Mouse (Mus musculus) left cerebral cortex, adult 2 months (tissue): ENCODE measurements around the gene Tcf7l1. TPM values are rescaled to one million over a fixed set of nuclear protein-coding genes. Genes with fewer than 3 reads are reported as not detected.

Source experiments
- DNase-seq, 2 experiments: peaks; one replicate each; pipeline ENCODE4 v3.0.0; 2021 to 2022; ENCODE audit warnings: low spot score in 2 of 2, mixed read lengths in 1 of 2; ENCODE audit errors: extremely low spot score in 1 of 2
- H3K27ac ChIP-seq: fragments of 200-600 bp; 2 replicates; pipeline ENCODE4 v1.8.1; 2022
- H3K4me3 ChIP-seq: fragments of 200-600 bp; 2 replicates; pipeline ENCODE4 v1.8.1; 2022
- CTCF ChIP-seq: fragments of 200-600 bp; IDR thresholded peaks from 2 replicates; pipeline ENCODE4 v1.8.1; 2022; ENCODE audit warnings: antibody characterized with exemption, mild to moderate bottlenecking, moderate library complexity
- intact Hi-C: fragments of 180-260 bp; cut with DNase I; formaldehyde crosslinking; loops from one replicate; pipeline ENCODE4 v1.15.1; 2025
- total RNA-seq, 2 experiments: library from RNA; stranded (reverse); gene quantifications; 2 replicates each; pipeline ENCODE4 v1.2.3; 2021

Tcf7l1 gene
- total RNA-seq, 2 experiments from 2014 or later: 2.9 to 3.8 TPM

DNA sequence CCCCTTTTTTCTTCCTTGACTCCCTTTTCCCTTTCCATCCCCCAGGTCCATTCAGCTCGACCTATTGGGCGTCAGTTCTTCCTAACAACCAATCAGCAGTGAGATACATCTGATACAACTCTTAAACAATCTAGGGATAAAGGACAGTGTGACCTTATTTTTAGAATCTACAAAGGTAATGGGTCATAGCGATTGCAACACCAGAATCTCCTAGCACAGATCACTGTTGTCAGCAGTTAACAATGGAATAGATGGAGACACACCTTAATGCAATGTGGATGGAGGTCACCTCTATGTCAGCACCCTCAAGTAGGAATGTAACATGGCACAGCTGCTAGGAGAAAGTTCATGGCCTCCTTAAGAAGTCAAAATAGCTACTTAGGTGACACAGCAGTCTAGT lies 166.1 kb downstream of the Tcf7l1 start:
- intact Hi-C loops: no loop called here
- Histone ChIP-seq H3K27ac (no peak overlapping the region), H3K4me3 (no peak overlapping the region)

DNA sequence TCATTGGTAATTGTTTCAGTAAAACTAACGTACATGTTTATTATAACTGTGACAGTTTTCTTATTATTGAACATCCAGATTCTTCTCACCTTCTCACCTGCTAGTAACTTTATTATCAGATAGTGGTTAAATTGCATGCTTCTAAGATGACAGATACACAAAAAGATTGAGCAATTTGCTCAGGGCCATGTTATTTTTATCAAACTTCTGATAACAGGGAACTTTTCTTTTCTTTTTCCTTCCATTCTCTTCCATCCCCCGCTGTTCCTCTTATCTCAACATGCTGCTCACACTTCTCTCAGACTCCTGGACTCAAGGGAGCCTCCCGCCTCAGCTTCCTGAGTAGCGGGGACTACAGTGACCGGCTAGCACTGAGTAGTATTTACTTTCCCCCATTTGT lies 168.1 kb downstream of the Tcf7l1 start:
- DNase-seq: no peak
- intact Hi-C loops: no loop called here
- Histone ChIP-seq H3K27ac (no peak overlapping the region), H3K4me3 (no peak overlapping the region)
- no peak for TF ChIP-seq CTCF

More for the DNA sequence above, 166.1 kb downstream of the Tcf7l1 start:
- no peak for TF ChIP-seq CTCF
- DNase-seq: no peak

DNA sequence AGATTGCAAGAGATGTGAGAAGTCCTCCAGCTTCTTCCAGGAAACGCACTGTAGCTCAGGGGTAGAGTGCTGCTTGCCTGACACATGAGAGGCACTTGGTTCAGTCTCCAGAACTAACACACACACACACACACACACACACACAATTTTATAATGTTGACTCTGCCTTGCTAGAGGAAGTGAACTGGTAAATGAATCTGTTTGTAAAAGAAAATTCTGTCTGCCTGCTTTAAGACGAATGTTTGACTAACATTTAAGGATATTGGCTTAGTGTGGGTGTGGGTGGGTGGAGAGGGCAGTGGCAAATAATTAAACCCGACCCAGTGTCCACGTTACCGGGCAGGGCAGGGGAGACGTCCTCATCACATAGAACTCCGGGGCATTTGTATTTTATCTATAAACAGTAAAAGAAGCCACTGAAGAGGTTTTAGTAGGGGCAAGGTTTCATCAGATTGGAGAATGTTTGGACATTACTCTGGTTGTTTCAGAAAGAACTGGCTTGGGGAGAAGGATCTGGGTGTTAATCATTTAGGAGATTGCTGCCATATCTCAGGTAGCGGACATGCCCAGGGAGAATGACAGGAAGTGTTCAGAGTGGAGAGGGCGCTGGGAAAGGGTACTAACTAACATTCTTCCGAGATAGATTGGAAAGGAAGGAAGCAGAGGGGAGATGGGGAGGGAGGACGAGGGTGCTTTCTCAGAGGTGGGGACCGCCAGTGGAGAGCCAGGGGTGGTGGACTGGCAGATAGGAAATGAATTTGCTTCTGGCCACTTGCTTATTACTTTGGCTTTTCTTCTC lies 169.1 kb downstream of the Tcf7l1 start:
- no peak for DNase-seq
- Histone ChIP-seq H3K27ac (no peak overlapping the region), H3K4me3 (no peak overlapping the region)
- TF ChIP-seq CTCF: no peak
- intact Hi-C loops: no loop called here

- TF ChIP-seq CTCF: no peak
- intact Hi-C loops: no loop called here
- H3K27ac ChIP-seq: peak within 1 kb of the TSS; percentile 88
- peak; percentile 94 to 95 for DNase-seq
- peak within 1 kb of the TSS; percentile 73 for H3K4me3 ChIP-seq
Observed at GRCm38 (mm10) chr6:72616643-72617288, 172.3 kb downstream of the Tcf7l1 start, which contains the start of gene Tgoln1. TSS of gene Tgoln1 (minus strand) at chr6:72617000.

DNA sequence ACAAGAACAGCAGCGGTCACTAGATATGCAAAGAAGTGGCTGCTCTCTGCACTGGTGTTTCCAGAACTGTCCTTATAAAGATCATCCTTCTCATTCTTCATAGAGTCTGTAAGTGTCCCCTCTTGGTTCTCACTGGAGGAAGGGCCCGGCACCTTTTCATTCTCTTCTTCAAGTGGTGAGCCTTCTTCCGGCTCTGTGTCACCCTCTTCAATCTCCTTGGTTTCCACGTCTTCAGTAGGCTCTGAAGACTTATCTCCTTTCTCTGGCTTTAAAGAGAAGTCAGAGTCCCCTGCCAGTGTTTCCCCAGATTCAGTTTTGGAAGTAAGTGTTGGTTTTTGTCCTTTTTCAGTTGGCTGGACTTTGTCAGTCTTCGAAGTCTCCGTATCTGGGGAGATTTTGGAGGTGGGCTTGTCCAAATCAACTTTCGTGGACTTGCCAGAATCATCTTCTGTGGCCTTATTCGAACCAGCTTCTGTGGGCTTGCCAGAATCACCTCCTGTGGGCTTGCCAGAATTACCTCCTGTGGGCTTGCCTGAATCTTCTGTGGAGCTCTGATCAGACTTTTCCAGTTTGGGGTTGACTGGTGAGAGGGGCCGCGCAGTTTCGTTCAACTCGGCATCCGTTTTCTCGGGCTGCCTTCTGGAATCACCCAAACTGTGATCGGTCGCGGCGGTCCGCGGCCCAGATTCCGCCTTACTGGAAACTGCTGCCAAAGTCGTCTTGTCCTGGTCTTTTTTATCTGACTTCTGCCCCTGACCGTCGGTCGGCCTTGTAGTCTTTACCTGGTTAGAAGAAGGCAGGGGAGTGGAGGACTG lies 173.3 kb downstream of the Tcf7l1 start:
- DNase-seq: no peak
- TF ChIP-seq CTCF: no peak
- Histone ChIP-seq H3K27ac (peak overlapping the region; percentile 77), H3K4me3 (peak overlapping the region; percentile 73)
- intact Hi-C loops: no loop called here

DNA sequence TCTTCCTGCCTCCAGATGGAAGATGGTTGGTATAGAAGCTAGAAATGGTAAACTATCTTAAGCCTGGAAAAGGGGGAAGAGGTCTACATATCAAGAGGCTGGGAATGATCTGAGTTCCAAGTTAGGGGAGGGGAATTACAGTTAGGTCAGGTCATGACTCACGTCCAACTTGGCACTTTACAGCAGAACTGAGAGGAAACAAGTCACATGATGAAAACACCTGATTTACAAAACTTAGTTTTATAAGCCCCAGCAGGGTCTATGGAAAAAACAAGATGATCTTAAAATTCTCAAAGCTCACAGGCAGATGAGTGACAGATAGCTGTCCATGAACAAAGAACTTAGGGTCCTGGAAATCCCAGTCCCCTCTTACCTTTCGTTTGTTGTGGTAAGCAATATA lies 173.9 kb downstream of the Tcf7l1 start:
- no peak for TF ChIP-seq CTCF
- intact Hi-C loops: no loop called here
- peak overlapping the region; percentile 73 for H3K4me3 ChIP-seq

GRCm38 (mm10) chr6:72610261-72610660 lies 178.8 kb downstream of the Tcf7l1 start:
- intact Hi-C loops: no loop called here
- no peak overlapping the region for H3K27ac ChIP-seq
- TF ChIP-seq CTCF: no peak
- H3K4me3 ChIP-seq: no peak overlapping the region
- DNase-seq: no peak

More for the DNA sequence above, 173.9 kb downstream of the Tcf7l1 start:
- no peak for DNase-seq
- H3K27ac ChIP-seq: no peak overlapping the region

GRCm38 (mm10) chr6:72608662-72609184 lies 180.3 kb downstream of the Tcf7l1 start:
- no peak for DNase-seq
- no peak overlapping the region for H3K4me3 ChIP-seq
- TF ChIP-seq CTCF: no peak
- H3K27ac ChIP-seq: no peak overlapping the region
- intact Hi-C loops: no loop called here

GRCm38 (mm10) chr6:72607676-72608075 lies 181.4 kb downstream of the Tcf7l1 start:
- intact Hi-C loops: no loop called here
- Histone ChIP-seq H3K27ac (no peak overlapping the region), H3K4me3 (no peak overlapping the region)
- no peak for DNase-seq
- no peak for TF ChIP-seq CTCF

GRCm38 (mm10) chr6:72607060-72607459 lies 182.0 kb downstream of the Tcf7l1 start:
- H3K27ac ChIP-seq: no peak overlapping the region
- intact Hi-C loops: no loop called here
- DNase-seq: no peak
- H3K4me3 ChIP-seq: no peak overlapping the region
- TF ChIP-seq CTCF: no peak

DNA sequence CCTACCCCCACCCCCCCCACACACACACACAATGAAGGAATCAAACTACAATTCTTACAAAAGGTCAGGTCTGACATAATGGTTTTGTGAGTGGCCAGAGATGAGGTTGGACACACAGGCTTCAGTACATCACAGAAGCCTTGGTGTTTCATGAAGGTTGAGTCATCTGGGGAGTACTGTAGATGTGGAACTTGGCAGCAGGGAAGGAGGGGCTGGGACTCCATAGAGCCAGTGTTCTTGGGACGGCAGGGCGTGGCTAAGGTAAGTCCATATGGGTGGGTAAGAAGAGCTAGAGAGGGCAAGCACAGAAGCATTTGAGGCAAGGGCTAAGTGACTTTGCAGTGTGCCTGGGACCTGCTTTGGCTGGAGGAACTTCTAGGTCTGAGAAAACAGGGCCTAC lies 185.0 kb downstream of the Tcf7l1 start:
- no peak for TF ChIP-seq CTCF
- no peak overlapping the region for H3K4me3 ChIP-seq
- DNase-seq: no peak
- H3K27ac ChIP-seq: no peak overlapping the region
- intact Hi-C loops: no loop called here

DNA sequence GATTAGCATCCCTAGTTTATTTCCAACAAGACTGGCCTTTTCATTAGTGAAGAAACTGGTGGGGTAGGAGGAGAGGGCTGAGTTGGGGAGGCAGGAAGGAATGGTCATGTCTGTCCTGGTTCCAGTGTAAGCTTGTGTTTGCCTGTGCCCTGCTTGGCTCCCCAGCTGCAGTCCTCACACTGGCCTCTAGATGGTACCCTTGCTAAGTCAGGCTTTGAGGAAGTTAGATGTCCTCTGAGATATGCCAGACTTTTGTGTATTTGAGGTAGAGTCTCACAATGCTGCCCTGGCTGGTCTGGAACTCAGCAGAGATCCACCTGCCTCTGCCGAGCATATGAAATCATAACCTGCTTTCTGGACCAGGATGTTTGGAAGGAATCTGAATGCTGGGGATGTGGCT lies 187.3 kb downstream of the Tcf7l1 start:
- TF ChIP-seq CTCF: peak; percentile 95
- Histone ChIP-seq H3K27ac (no peak overlapping the region), H3K4me3 (no peak overlapping the region)
- peak; percentile 72 to 78 for DNase-seq
- intact Hi-C loops: no loop called here
